Mouse (Mus musculus): ENCODE data around the gene Gm26558.

Gm26558 gene

DNA sequence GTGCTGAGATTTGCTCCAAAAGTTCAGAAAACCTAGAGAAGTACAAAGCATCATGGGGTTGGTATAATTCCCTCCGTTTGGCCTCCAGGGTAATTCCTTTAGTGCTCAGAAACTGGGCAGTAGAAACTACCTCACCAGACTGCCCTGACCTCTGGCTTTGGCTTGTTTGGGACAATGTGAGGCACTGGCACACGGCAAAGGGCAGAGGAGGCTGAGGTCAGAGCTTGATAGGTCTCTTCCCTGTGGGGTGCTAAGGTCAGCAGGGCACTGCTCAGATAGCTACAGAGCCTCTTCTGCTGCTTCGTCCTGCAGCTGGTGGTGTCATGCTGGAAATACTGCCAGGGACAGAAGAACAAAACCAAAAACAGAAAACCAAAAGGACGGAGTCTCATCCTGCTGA is 14.2 kb downstream of the Gm26558 start:
- DNase-seq (ENCODE audit: low read depth), result no peak

DNA sequence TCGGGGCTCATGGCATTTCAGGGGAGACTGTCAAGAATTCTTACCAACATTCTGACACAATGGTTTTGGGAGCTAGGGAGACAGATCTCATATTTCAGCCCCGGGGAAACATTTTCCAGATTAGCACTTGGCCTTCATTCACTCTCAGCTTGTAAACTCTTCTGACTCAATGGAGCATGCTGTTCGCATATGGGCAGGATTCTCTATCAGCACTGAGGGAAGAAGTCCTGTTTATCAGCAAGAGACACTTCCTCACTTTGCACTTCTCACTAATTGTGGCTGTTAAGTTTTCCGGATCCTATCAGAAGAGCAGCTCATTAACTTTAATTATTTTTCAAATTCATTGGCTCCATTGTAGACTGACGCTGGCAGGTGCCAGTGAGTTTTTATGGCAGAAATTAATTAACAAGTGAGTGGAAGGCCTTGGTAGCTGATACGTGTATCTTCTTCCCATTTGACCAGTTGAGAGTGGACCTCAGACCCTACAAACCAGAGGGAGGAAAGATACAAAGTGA is 16.6 kb downstream of the Gm26558 start:
- DNase-seq (ENCODE audit: low read depth), result no peak

DNA sequence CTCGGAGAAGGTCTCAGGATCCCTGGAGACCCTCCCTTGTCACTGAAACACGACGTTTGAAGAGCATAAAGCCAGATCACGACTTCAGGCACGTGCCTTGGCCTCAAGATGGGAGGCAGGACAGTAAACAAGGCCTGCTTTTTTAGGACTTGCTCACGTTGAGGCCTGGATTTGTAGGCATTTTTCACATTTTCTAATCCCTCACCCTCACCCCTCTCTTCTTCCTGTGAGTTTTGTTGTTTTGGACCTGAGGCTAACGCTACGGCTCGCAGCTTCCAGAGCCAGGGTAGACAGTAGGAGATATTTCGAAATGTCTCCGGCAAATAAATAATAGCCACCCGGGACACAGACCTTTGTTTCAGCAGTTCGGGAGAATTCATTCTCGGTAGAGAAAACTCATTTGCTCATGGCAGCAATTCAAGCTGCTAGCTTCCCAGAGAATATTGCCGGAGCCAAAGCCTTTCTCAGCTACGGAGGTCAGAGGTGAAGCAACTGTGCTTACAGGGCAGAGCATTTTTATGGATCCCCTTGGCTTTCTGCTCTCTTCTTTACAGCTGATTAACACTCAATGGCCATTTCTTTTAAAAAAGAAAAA is 18.8 kb downstream of the Gm26558 start:
- DNase-seq (ENCODE audit: low read depth), result no peak

DNA sequence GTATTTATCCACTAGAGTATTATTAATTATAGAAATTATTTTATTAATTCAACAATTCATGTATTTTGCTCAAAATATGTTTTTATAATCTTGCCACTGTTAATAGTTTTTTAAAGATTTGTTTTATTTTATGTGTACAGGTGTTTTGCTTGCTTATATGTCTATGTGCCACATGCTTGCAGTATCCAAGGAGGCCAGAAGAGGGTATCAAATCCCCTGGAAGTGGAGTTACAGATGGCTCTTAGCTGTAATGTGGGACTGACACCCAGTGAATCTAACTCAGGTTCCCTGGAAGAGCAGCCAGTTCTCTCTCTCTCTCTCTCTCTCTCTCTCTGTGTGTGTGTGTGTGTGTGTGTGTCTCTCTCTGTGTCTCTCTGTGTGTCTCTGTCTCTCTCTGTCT is 20.9 kb downstream of the Gm26558 start:
- DNase-seq (ENCODE audit: low read depth), result no peak

DNA sequence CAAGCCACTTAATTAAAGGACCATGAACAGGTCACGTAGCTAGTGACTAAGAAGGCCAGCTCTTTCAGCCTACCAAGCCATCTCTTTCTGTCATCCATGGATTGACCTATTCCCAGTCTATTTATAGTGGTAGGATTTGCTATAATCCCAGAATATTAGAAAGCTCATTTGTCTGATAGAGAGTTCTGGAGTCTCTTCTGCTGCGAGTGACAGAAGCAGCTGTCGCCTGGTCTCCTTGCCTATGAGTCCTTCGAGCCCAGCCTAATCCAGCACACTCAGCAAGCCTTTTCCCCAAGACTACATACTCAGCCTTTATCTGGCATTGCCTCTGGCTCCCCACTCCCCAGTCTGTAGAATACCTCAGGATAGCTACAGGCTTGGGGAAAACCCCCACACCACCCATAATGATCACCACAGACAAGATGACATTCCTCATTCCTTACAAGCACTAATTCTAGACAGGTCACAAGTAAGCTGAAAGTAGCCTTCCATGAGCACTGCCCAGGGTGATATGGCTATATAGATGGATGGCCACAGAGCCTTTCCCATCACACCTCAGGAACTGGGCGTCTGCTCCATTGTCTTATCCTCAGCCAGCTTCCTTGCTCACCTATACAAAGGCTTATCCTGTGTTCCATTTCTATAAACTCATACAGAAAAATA is 27.7 kb downstream of the Gm26558 start:
- no peak for DNase-seq (ENCODE audit: low read depth)

DNA sequence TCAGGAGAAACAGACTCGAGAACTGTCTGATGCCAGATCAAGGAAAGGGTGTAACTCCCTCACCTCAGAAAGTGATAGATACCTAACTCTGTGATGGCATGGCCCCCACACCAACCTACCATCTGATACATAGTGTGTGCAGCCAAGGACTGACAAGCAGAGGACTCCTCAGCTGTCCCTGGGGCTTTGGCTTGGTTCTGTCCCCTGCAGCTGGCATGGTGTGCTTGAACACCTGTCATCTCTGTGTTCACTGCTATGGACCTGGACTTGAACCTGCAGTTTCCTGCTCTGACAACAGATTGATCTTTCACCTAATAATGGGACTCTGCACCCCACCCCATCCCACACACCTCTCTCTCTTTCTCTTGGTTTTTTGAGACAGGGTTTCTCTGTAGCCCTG is 29.5 kb downstream of the Gm26558 start:
- DNase-seq (ENCODE audit: low read depth), result no peak

DNA sequence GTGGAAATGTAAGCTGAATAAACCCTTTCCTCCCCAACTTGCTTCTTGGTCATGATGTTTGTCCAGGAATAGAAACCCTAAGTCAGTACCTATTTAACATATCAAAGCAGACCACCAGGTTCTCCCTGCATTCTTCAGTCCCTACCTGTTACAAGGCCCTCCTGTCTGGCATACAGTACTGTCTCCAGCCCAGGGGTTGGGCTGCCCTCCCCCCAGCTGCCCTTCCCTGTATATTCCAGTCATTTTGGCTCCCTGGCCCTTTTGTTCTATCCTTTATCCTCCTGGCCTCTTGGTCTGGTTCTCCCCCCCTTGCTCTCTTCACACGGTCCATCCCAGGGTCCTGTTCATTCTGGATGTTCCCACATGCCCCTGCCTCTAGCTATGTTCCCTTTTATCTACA is 30.6 kb downstream of the Gm26558 start:
- DNase-seq (ENCODE audit: low read depth), result no peak

DNA sequence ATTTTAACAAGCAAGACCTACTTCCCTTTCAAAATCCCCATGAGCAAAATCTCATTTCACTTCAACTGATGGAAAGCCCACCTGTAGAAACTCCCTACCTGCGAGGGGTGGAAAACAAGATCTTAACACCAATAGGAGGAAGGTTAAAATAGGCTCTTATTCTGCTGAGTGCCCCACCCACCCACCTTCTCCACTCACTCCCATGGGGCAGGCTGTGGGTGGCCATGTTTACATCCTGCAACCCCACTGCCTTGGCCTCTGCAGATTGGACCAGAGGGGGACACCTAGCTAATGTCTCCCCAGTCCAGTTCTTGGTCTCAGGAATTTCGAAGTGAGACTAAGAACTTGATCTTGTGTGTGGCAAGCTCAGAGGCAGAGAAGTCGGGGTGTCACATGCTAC is 32.0 kb downstream of the Gm26558 start:
- no peak for DNase-seq (ENCODE audit: low read depth)

DNA sequence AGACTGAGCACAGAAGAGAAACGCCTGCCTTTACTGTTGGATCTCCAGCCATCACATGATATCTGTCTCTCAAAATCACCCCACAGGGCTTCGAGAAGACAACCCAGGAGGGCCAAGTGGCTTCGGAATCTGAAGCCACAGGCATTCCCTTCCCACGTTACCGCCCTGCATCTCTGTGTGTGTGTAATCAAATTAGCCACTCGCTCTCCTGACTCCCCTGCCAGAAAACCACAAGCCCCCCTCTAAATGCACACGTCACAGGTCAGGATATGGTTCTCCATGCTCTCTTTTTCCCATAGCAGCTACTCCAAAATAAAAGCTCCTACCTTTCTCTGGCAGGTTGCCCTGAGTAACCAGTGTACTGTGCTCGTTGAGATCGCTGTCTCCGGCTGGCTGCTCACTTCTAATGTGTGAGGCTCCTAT is 32.6 kb downstream of the Gm26558 start:
- DNase-seq (ENCODE audit: low read depth), result no peak

DNA sequence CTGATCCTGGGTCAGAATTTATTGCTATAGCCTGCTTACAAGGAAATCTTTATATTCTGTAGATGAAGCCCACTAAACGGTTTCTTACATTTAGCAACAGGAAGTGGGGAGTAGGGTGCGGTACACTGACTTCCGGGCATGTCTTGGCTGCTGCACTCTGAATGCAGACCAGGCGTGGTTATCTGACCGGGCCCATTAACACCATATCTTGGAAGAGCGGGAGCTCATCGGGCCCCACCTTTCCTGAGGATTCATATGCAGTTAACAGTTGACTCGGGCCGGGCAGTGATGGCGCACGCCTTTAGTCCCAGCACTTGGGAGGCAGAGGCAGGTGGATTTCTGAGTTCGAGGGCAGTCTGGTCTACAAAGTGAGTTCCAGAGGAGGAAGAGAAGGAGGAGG is 33.5 kb downstream of the Gm26558 start:
- DNase-seq (ENCODE audit: low read depth), result no peak

DNA sequence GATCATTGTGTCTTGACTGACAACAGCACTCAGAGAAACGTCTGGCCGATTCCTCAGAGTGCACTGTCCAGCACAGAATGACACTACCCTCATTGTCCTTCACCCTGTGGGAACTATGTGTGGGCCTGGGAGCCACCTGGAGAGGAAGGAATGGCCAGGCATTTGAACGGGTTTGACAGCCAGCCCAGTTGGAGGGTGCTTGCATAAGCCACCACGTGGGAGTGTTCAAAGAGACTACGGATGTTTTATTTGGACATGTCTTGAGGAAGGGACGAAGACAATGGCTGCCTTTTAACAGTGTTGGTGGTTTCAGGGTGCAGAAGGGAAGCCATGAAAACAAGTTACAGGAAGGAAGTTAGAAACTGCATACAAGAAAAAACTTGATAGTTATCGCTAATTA is 36.1 kb downstream of the Gm26558 start:
- DNase-seq (ENCODE audit: low read depth), result no peak

DNA sequence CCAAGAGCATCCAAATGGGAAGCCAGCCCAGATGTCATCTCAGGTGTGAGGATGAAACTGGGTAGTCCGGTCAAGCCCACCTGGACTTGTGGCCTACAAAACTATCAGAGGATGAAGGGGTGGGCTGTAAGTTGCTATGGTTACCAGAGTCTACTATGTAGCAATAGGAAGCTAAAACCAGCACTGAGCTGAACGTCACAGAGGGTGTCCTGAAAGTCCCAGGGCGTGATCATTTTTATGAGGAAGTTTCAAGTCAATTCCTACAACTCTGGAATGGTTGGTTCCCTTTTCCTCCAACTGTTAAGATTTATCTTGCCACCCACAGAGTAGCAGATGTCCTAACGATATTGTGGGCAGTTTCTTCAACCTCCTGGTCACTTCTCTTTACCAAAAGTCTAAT is 39.7 kb downstream of the Gm26558 start:
- no peak for DNase-seq (ENCODE audit: low read depth)

DNA sequence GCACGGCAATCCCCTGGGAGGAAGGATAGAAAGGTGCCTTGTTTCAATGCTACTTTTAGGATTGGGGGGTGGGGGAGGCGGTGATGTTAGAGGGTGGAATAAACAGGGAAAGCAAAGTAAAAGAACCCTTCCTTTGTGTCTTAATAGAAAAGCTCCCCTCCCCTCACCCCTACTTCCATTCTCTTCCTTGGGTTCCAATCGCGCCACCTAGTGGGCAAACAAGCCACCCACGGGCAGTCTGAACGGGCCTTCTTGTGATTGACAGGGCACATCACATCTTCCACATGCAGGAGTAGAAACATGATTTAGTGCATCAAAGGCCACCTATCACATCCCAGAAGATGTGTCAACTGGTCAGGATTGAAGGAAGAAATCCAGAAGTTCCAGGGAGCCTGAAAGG is 41.7 kb downstream of the Gm26558 start:
- DNase-seq (ENCODE audit: low read depth), result peak; percentile 32

DNA sequence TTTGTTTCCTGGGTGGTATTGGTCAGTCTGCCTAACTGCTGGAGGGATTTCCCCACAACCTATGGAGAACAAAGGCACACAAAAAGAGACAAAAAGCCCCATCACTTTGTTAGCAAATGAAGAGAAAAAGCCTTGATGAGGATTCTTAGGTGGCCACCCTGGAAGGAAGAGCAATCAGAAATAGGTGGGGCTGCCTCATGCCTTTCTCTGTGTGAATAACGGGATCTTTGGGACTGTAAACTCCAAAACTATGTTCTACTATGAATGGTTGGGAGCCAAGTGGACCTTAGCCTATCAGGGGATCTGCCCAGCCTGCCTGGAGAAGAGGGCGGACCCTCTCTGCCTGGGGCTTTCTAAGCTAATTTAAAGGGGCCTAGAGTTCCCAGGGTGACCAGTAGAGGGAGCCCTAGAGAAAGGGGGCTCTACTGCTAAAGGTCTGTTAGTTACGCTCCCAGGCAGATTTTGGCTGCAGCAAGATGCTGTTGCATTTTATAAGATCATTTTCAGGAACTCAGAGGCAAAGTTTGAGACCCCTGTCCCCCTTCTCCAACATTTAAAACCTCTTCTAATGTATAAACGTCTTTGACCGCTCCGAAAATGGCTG is 42.6 kb downstream of the Gm26558 start:
- DNase-seq (ENCODE audit: low read depth), result no peak

DNA sequence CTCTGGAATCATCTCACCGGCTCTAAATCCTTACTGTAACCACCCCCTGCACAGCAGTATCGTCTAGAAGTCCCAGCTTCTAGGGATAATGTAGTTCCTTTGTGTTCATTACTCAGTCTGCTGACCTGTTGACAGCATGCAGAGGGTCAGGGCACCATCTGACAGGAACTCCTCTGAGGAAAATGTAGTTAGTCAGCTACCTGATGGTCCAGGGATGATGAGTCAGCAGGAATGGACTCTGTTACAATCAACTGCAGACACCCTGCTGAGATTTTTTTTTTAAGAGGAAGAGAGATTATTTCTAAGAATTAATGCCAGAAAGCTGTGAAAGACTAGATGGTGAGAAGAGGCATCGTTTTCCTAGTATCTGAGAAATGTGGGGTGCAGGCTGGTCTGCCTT is 45.3 kb downstream of the Gm26558 start:
- DNase-seq (ENCODE audit: low read depth), result no peak

DNA sequence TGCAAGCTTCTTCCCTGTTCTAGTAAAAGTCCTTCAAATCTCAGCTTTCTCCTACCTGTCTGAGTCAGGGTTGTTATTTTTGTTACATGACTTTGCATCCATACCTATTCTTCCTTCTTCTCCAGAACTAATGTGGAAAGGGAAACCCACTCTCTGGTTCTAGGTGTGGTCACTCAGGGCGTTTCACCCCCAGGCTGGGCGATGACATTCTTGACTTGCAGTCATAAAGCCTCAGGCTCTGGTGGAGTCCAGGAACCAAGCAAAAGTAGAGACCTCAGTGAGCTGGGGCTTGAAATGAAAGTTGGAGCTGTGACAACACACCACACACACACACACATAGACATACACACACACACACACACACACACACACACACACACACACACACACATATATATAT is 45.8 kb downstream of the Gm26558 start:
- no peak for DNase-seq (ENCODE audit: low read depth)

DNA sequence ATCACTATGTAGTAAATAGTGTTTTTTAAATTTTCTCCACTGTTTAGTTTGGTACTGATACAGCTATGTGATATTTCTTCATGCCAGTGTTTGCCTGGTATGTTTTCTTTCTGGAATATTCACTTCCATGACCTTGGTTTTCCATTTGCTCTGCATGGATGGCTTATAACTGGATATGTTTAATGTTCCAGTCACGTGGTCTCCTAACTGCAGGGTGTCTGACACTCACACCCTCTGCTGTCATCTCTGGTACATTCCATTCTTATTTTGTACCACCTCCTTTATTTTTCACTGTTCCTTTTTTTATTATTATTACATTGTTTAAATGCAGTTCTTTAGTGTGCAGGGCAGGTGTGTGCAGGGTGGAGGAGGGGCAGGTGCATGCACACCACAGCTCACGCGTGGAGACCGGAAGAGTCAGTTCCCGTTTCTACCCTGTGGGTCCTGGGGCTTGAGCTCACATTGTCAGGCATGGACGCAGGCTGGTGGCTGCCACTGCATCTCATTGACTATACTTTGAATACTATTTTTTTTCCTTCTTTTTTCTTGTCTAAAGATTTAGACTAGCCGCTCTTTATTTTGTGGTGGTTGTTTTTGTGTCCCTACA is 47.1 kb downstream of the Gm26558 start:
- DNase-seq (ENCODE audit: low read depth), result no peak
